Mouse (Mus musculus) midbrain, embryonic 12.5 days (tissue): ENCODE measurements around the gene Pja2. TPM values are rescaled to one million over a fixed set of nuclear protein-coding genes. Genes with fewer than 3 reads are reported as not detected.

ENCODE experiments used
- ATAC-seq: fragments of 200-750 bp; cut with Nextera tagmentation; 2 replicates; pipeline ENCODE4 v1.8.0; 2017; ENCODE audit warnings: low read depth, moderate TSS enrichment, moderate library complexity; ENCODE audit not compliant: low FRiP score
- H3K27ac ChIP-seq: fragments of 300-500 bp; sonication (generic); replicated peaks from 2 replicates; pipeline ENCODE4 v1.5.1; 2016; ENCODE audit warnings: mild to moderate bottlenecking
- H3K27me3 ChIP-seq: fragments of 300-500 bp; sonication (generic); 2 replicates; pipeline ENCODE4 v1.6.1; 2016; ENCODE audit warnings: mild to moderate bottlenecking
- H3K36me3 ChIP-seq: fragments of 300-500 bp; sonication (generic); 2 replicates; pipeline ENCODE4 v1.6.1; 2016
- H3K4me1 ChIP-seq: fragments of 300-500 bp; sonication (generic); 2 replicates; pipeline ENCODE4 v1.6.1; 2016
- H3K4me2 ChIP-seq: fragments of 300-500 bp; sonication (generic); replicated peaks from 2 replicates; pipeline ENCODE4 v1.6.1; 2016; ENCODE audit warnings: mild to moderate bottlenecking, moderate library complexity
- H3K4me3 ChIP-seq: fragments of 300-500 bp; sonication (generic); 2 replicates; pipeline ENCODE4 v1.5.1; 2016; ENCODE audit warnings: mild to moderate bottlenecking
- H3K9ac ChIP-seq: fragments of 300-500 bp; sonication (generic); replicated peaks from 2 replicates; pipeline ENCODE4 v1.6.1; 2016; ENCODE audit warnings: mild to moderate bottlenecking, moderate library complexity
- H3K9me3 ChIP-seq: fragments of 300-500 bp; sonication (generic); 2 replicates; pipeline ENCODE4 v1.6.1; 2016; ENCODE audit warnings: mild to moderate bottlenecking
- WGBS: fragments of 180-500 bp; shearing (Covaris S2); methylation state at CpG from one replicate; pipeline ENCODE4 v1.1.7; 2016; 5-methylcytosine and 5-hydroxymethylcytosine counted together
- polyA plus RNA-seq: library from polyadenylated mRNA; unstranded; fragments of >200 nt; fragmentation: Nextera tagmentation; extraction: Ambion mirVana; gene quantifications from 2 replicates; pipeline ENCODE4 v1.2.1, GENCODE M21; 2016

The Pja2 gene
- 88.4 and 99.8 TPM in 2 replicates for polyA plus RNA-seq

DNA sequence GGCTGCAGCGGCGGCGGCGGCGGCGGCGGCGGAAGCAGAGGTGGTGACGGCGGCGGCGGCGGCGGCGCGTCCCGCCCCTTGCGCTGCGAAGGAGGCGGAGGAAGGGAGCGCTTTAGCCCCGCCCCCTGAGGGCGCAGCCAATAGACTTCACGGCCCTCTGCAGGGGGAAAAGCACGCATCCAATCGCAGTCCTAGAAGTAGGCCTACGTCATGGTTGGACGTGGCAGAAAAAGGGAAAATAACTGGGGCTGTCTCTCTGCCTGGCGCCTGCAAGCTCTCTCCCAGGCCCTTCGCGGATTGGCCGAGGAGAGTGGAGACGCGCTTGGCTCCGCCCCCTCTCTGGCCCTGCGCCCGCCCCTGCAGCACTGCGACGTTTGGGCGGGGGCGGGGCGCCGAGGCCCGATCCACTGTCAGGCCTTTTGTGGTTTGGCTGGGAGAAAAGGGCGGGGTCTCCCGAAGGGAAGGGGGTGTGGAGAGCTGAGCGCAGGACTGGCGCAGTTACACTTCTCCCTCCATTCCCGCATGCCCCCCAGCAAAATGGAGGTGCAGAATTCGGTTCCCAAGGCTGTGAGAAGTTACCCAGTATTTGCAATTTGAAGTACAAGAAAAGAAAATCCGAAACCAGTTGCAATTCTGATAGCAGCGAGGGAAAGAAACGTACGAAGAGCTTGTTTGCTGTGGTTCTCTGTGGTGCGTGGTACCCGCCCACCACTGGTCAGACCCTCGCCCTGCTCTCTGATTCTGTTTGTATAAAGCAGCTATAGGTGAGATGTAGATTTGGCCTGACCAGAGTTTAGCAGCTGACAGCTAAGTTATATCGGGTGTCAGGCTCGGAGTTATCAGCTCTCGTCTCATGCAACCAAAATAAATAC is at the start of gene Pja2:
Gene Pja2 (minus strand): TSS at position 19 of the 872 bp plus-strand sequence.
- Histone ChIP-seq H3K9me3 (no peaks in the 10 kb centered on the region), H3K27me3 (no peaks in the 10 kb centered on the region), H3K4me2 (peak within 1 kb of the TSS; percentile 82), H3K9ac (peak within 1 kb of the TSS; percentile 97), H3K4me1 (peaks cover 13% of the 10 kb centered on the region), H3K4me3 (peak within 1 kb of the TSS; percentile 98), H3K27ac (peak within 1 kb of the TSS; percentile 98), H3K36me3 (no peaks in the 10 kb centered on the region; the same call in 1 of the 2 replicates)
- ATAC-seq = peak; percentile 99
- 1% methylated on average over 40 of the region's 60 CpGs for WGBS

DNA sequence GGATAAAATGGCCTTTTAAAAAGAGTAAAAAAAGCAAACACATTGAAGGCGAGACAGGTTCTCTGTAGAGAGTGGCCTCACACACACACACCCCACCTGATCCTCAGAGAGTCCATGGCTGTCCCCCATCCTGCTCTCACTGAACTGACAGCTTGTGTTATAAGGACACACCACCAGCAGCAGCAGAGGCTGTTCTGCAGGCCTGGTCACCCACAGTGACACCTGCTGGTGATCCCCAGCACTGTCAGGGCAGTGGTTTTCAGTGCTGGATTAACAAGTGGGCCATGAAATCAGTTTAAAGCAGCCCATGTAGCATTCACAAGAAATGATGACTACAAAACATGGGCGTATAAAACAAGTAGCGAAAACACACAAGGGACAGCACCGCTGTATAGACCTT is 43.6 kb upstream of the Pja2 start:
- Histone ChIP-seq H3K36me3 (no peaks in the 10 kb centered on the region), H3K9me3 (no peaks in the 10 kb centered on the region), H3K4me3 (no peak overlapping the region), H3K27me3 (no peaks in the 10 kb centered on the region), H3K27ac (no peak overlapping the region), H3K4me2 (no peak overlapping the region), H3K4me1 (no peaks in the 10 kb centered on the region), H3K9ac (no peak overlapping the region)
- ATAC-seq = peak; percentile 79
- WGBS = 69% methylated on average over 4 of the region's 4 CpGs

DNA sequence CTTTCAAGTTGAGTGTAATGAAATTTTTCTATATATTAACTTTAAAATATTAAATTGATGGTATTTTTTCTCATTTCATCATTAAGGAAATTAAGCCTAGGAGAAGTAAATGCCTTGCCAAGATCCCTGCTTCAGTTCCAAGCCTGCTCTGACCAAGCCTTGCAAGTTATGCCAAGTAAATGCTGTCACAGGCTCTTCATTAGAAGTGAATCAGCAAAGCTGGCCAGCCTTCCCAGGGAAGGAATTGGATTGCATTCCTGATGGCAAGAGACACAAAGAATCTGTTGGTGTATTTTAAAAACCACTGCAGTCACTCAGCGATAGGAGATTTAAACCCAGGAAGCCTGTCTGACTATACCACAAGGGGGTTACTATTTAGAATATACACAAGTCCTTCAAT is 32.0 kb upstream of the Pja2 start:
- 84% methylated on average over 1 of the region's 1 CpGs for WGBS
- no peaks in the 10 kb centered on the region for H3K9me3 ChIP-seq
- no peak for ATAC-seq

DNA sequence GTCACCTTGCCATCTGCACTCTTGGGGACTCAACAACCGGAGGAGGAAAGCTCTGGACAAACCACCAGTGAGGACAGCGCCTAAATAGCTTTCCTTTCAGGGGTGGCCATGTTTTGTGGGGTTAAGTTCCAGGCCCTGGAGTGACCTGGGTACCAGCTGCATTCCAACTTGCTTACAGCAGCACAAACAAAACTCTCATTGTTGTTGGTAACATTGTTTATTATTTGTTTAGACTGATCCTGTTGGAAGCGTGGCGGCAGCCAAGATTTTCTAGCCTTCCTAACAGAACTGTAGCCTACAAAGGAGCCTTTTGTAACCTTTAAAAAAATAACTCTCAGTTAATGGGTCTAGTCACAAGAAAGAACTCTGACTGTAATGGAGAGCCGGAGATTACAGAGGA is 30.9 kb upstream of the Pja2 start:
- Histone ChIP-seq H3K27ac (no peak overlapping the region), H3K27me3 (no peaks in the 10 kb centered on the region), H3K9me3 (no peaks in the 10 kb centered on the region), H3K4me1 (no peaks in the 10 kb centered on the region), H3K36me3 (no peaks in the 10 kb centered on the region), H3K4me2 (no peak overlapping the region), H3K4me3 (no peak overlapping the region), H3K9ac (no peak overlapping the region)
- WGBS = 66% methylated on average over 5 of the region's 5 CpGs
- ATAC-seq = no peak

More for the DNA sequence above, 32.0 kb upstream of the Pja2 start:
- no peak overlapping the region for H3K4me2 ChIP-seq
- H3K9ac ChIP-seq = no peak overlapping the region
- H3K4me1 ChIP-seq = no peaks in the 10 kb centered on the region
- H3K27me3 ChIP-seq = no peaks in the 10 kb centered on the region
- H3K27ac ChIP-seq = no peak overlapping the region
- H3K4me3 ChIP-seq = no peak overlapping the region
- no peaks in the 10 kb centered on the region for H3K36me3 ChIP-seq

DNA sequence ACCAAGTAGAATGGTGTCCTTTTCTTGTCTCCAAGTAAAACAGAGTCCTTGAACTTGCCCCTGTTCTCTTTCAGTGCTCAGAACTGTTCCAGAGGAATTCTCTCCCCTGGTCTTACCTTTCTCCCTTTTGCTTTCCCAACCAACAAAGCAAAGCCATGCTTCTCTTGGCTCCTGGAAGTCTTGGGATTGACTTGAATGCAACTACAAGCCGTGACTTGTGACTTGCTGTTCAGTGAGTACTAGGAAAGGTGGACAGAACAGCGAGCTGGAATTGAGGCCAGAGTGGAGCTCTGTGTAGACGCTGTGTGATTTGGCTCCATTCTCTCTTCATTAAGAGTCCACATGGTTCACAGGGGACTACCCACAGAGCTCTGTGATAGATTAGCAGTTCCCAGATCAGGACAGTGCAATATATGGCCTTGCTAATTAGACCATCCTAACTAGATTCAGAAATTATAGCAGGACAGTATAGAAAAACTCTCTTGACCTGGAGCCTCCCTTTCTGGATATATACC is 30.3 kb upstream of the Pja2 start:
- H3K4me3 ChIP-seq = no peak overlapping the region
- no peaks in the 10 kb centered on the region for H3K9me3 ChIP-seq
- no peaks in the 10 kb centered on the region for H3K36me3 ChIP-seq
- no peaks in the 10 kb centered on the region for H3K4me1 ChIP-seq
- no peak overlapping the region for H3K4me2 ChIP-seq
- no peak for ATAC-seq
- H3K9ac ChIP-seq = no peak overlapping the region
- H3K27ac ChIP-seq = no peak overlapping the region
- H3K27me3 ChIP-seq = no peaks in the 10 kb centered on the region
- 91% methylated on average over 3 of the region's 3 CpGs for WGBS

DNA sequence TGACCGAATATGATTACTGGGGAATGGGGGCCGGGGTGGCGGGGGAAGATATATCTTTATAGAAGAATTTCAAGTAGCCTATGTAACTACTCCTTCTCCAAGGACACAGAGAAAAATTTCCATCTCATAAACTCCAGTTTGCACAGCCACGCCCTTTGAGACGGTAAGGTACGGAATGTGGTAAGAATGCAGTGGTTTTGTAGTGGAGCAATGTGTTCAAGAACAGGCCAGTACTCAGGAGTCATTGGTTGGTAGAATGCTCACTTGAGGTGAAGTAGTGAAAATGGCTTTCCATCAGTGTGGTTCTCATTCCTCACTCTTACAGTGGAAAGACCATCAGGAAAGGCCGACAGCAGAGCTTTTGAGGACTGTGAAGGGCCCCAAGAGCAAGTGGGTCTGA is 22.2 kb upstream of the Pja2 start:
- Histone ChIP-seq H3K36me3 (no peaks in the 10 kb centered on the region), H3K4me1 (no peaks in the 10 kb centered on the region), H3K9ac (no peak overlapping the region), H3K4me2 (no peak overlapping the region), H3K27ac (no peak overlapping the region), H3K4me3 (no peak overlapping the region), H3K9me3 (no peaks in the 10 kb centered on the region), H3K27me3 (no peaks in the 10 kb centered on the region)
- 95% methylated on average over 7 of the region's 7 CpGs for WGBS
- no peak for ATAC-seq

DNA sequence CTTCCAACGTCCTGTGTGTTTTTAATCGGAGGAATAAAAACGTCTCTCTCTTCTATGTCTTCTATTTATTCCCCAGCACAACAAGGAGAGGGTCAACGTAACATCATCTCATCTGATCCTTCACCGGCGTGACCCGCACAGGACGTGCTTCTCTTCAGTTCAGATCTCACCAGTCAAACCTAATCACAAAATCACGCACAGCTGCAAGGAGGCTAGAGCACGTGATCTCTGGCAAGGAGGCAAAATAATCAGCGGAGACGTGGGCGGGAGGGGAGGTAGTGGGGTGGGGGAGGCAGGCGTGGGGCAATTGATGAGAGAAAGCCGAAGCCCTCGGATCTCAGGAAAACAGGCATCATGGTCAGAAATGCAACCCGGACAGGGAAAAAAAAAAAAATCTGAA is 14.4 kb upstream of the Pja2 start:
- H3K9me3 ChIP-seq = no peaks in the 10 kb centered on the region
- H3K36me3 ChIP-seq = no peaks in the 10 kb centered on the region
- no peaks in the 10 kb centered on the region for H3K4me1 ChIP-seq
- H3K27me3 ChIP-seq = no peaks in the 10 kb centered on the region
- H3K9ac ChIP-seq = no peak overlapping the region
- no peak for ATAC-seq
- no peak overlapping the region for H3K27ac ChIP-seq
- 45% methylated on average over 17 of the region's 17 CpGs for whole genome bisulfite sequencing
- H3K4me3 ChIP-seq = no peak overlapping the region
- peak overlapping the region; percentile 32 for H3K4me2 ChIP-seq

DNA sequence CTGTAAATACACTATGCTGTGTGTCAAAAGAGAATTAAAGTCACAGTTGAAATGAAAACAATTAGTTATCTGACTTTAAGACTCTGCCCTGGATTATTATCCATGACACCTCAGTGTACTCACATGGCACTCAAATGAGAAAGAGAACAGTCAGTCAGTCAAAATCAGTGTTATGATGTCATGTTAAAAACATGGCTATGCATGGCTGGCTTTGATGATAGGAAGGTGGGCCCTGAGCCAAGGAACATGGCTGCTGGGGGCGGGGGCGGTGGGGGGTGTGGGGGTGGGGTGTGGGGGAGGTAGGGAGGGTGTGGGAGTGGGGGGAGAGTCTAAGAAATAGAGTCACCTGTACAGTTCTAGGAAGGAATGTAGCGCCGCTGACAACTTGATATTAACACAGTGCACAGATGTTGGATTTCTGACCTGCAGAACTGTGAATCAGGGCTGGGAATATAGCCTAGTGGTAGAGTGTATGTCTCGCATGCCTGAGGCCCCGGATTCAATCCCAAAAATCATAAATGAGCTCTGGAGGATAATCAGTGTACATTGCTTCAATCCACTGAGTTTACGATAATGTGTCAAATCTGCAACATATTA is 13.0 kb upstream of the Pja2 start:
- 92% methylated on average over 7 of the region's 7 CpGs for WGBS
- Histone ChIP-seq H3K4me2 (no peak overlapping the region), H3K9me3 (no peaks in the 10 kb centered on the region), H3K9ac (no peak overlapping the region), H3K36me3 (no peaks in the 10 kb centered on the region), H3K27me3 (no peaks in the 10 kb centered on the region), H3K27ac (no peak overlapping the region), H3K4me3 (no peak overlapping the region), H3K4me1 (no peaks in the 10 kb centered on the region)
- no peak for ATAC-seq

DNA sequence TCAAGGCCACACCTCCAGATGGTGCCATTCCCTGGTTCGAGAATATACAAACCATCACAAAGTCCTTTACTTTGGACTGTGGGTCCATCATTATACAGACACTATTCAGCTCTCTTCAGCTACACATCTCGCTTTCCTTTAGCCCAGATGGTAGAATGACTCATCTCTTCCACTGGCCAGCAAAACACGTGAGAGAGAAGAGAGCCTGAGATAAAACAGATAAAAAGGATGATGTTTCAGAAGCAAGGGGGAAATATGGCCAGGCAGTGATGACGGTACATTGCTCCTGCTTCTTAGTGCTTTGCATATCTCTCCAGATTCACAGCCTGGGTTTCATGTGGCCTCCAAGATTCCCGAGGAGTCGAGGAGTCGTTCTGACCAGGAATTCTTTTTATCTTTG is 10.0 kb upstream of the Pja2 start:
- Histone ChIP-seq H3K4me1 (no peaks in the 10 kb centered on the region), H3K27ac (no peak overlapping the region), H3K4me3 (no peak overlapping the region), H3K27me3 (no peaks in the 10 kb centered on the region), H3K9ac (no peak overlapping the region), H3K9me3 (no peaks in the 10 kb centered on the region), H3K4me2 (no peak overlapping the region), H3K36me3 (no peaks in the 10 kb centered on the region)
- WGBS = 69% methylated on average over 7 of the region's 7 CpGs
- no peak for ATAC-seq

DNA sequence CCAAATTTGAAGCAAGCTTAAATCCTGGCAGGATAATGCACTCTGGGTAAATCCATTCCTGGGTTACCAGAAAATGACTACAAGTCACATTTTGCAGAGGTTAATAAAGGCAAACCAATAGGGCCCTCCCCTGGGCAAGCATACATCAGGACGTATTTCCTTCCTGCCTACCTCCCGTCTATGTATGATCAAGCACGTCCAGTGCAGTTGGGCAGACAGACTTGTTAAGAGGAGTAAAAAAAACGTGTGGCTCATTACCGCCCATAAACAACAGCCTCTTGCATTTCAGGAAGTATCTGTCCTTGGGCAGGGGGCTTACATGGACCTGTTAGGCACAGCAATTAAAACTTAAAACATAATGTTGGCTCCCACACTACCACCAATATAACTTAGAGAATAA is 8.0 kb upstream of the Pja2 start:
- H3K9me3 ChIP-seq = no peaks in the 10 kb centered on the region
- H3K4me1 ChIP-seq = no peaks in the 10 kb centered on the region
- ATAC-seq = no peak
- no peaks in the 10 kb centered on the region for H3K36me3 ChIP-seq
- H3K27ac ChIP-seq = no peak overlapping the region
- WGBS = 72% methylated on average over 5 of the region's 5 CpGs
- H3K4me3 ChIP-seq = no peak overlapping the region
- H3K9ac ChIP-seq = no peak overlapping the region
- H3K27me3 ChIP-seq = no peaks in the 10 kb centered on the region
- H3K4me2 ChIP-seq = no peak overlapping the region

DNA sequence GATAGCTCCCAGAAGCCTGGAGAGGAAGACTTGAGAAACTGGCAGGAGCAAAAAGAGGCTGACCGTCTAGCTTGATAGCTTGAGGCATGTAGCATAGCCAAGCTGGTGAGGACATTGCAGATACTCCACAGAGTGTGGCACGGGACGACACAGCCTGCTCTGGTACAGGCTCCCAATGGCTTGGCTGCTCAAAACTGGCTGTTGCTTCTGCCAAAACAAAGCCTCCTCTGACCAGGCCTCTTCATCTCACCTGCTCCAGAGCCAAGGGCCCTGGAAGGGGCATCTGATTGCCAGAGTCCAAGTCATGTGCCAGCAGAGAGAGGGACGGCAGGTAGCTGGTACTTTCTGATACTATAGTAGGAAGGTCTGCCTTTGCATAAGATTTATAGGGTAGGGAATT is 5.5 kb upstream of the Pja2 start:
- 89% methylated on average over 4 of the region's 4 CpGs for WGBS
- Histone ChIP-seq H3K9ac (no peak overlapping the region), H3K27me3 (no peaks in the 10 kb centered on the region), H3K36me3 (no peaks in the 10 kb centered on the region), H3K4me2 (no peak overlapping the region), H3K27ac (no peak overlapping the region), H3K4me1 (peaks cover 5% of the 10 kb centered on the region; the same call in 1 of the 2 replicates), H3K4me3 (no peak overlapping the region), H3K9me3 (no peaks in the 10 kb centered on the region)
- ATAC-seq = no peak

DNA sequence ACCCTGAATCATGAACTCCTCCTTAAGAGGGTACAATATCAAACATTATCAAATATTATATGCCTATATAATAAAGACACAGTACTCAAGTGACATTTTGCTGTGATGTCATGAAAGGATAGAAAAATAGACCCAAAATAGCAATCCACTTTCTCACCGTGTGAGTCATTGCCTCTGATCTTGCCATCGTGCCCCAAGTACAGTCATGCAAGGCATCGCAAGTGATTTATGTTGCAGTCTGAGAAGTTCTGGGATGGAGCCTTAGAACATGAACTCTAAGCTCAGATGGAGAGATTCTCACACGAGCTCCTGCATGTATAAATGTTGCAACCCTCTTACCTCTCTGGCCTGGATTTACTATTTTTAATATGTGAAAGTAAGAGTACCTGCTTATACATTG is 2.2 kb upstream of the Pja2 start:
- no peak overlapping the region for H3K4me3 ChIP-seq
- peaks cover 13% of the 10 kb centered on the region for H3K4me1 ChIP-seq
- no peaks in the 10 kb centered on the region for H3K36me3 ChIP-seq
- no peaks in the 10 kb centered on the region for H3K27me3 ChIP-seq
- H3K4me2 ChIP-seq = no peak overlapping the region
- ATAC-seq = no peak
- no peak overlapping the region for H3K9ac ChIP-seq
- H3K27ac ChIP-seq = no peak overlapping the region
- no peaks in the 10 kb centered on the region for H3K9me3 ChIP-seq
- 91% methylated on average over 4 of the region's 4 CpGs for WGBS
